Mouse (Mus musculus) cerebellum, adult 18-20 months (tissue): Measurements from ENCODE around the gene Fam25c.
A peak's percentile ranks its signal among the peaks of the same experiment; 100 is the strongest.

Source experiments
- DNase-seq, 2 experiments: peaks; one replicate each; pipeline ENCODE4 v3.0.0; 2021

Fam25c gene

GRCm38 (mm10) chr14:34363490-34364253 lies 8.4 kb upstream of the Fam25c start:
- peak; percentile 69 to 70 for DNase-seq

- peak; percentile 78 to 85 for DNase-seq
Observed at GRCm38 (mm10) chr14:34362726-34363445, 7.7 kb upstream of the Fam25c start.

GRCm38 (mm10) chr14:34362135-34362534 lies 6.9 kb upstream of the Fam25c start:
- DNase-seq = no peak

- DNase-seq = no peak
Observed at GRCm38 (mm10) chr14:34360251-34360650, 5.0 kb upstream of the Fam25c start.

GRCm38 (mm10) chr14:34359676-34360244 lies 4.5 kb upstream of the Fam25c start:
- DNase-seq = no peak

GRCm38 (mm10) chr14:34357671-34358455 lies 2.6 kb upstream of the Fam25c start:
- DNase-seq = no peak

GRCm38 (mm10) chr14:34354456-34354855 lies 777 bp downstream of the Fam25c start:
- no peak for DNase-seq

GRCm38 (mm10) chr14:34353326-34353725 lies 1.9 kb downstream of the Fam25c start:
- DNase-seq = no peak

GRCm38 (mm10) chr14:34352523-34352922 lies 2.7 kb downstream of the Fam25c start:
- no peak for DNase-seq

- DNase-seq = no peak
Observed at GRCm38 (mm10) chr14:34351660-34352059, 3.6 kb downstream of the Fam25c start.

GRCm38 (mm10) chr14:34349007-34349406 lies 6.2 kb downstream of the Fam25c start:
- no peak for DNase-seq

GRCm38 (mm10) chr14:34348301-34348700 lies 6.9 kb downstream of the Fam25c start:
- DNase-seq = no peak

GRCm38 (mm10) chr14:34347084-34347483 lies 8.1 kb downstream of the Fam25c start:
- no peak for DNase-seq

GRCm38 (mm10) chr14:34345771-34346566 lies 9.3 kb downstream of the Fam25c start:
- DNase-seq = no peak

- no peak for DNase-seq
Observed at GRCm38 (mm10) chr14:34344361-34344760, 10.9 kb downstream of the Fam25c start.

- no peak for DNase-seq
Observed at GRCm38 (mm10) chr14:34343078-34343477, 12.2 kb downstream of the Fam25c start.

- DNase-seq = no peak
Observed at GRCm38 (mm10) chr14:34341993-34342392, 13.2 kb downstream of the Fam25c start.

GRCm38 (mm10) chr14:34339446-34339845 lies 15.8 kb downstream of the Fam25c start:
- DNase-seq = no peak

- DNase-seq = peak in 1 of 2 experiments; percentile 26
Observed at GRCm38 (mm10) chr14:34332476-34332875, 22.8 kb downstream of the Fam25c start.

GRCm38 (mm10) chr14:34331886-34332285 lies 23.3 kb downstream of the Fam25c start:
- no peak for DNase-seq

GRCm38 (mm10) chr14:34330657-34331158 lies 24.5 kb downstream of the Fam25c start:
- no peak for DNase-seq

GRCm38 (mm10) chr14:34327618-34328017 lies 27.6 kb downstream of the Fam25c start:
- no peak for DNase-seq
